ENCODE assay signal across 28 mouse cellular contexts in the genomic region with DNA sequence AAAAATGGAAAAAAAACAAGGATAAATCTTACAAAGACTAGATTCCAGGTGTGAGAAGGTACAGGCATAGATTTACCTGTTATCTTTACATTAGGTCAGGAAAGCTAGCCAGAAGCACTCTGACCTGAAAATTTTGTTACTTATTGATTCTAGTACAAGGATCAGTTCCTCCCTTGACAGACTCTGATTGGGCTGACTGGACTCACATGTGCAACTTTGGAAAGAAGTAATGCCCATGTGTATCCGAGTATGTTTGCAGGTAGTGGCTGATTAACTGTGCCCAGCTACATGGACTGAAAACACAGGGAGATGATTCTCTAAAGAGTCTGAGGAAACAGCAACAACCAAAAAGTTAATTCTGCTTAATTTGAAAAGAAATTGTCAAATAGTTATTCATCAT. TPM values are rescaled to one million over a fixed set of nuclear protein-coding genes. Genes with fewer than 3 reads are reported as not detected.
"Had no signal": no experiment of that assay in that cellular context is flagged by ENCODE, and none has a peak within 500 bp of the region (broad histone marks: within the 10 kb centered on the region; RNA-seq: fewer than 3 reads in every experiment).

No protein-coding gene starts in this region.

- H3K27me3 ChIP-seq: embryonic facial prominence, embryonic 12.5 days; embryonic facial prominence, embryonic 13.5 days; embryonic facial prominence, embryonic 15.5 days; forebrain, embryonic 12.5 days; forebrain, embryonic 13.5 days; forebrain, embryonic 15.5 days had no signal

- H3K4me3 ChIP-seq: embryonic facial prominence, embryonic 10.5 days; embryonic facial prominence, embryonic 12.5 days; embryonic facial prominence, embryonic 13.5 days; embryonic facial prominence, embryonic 15.5 days; erythroblast, embryonic 14.5 days; forebrain, embryonic 10.5 days; forebrain, embryonic 12.5 days; forebrain, embryonic 13.5 days; forebrain, embryonic 15.5 days; gastrocnemius, adult 2 months had no signal

- ATAC-seq: forebrain, embryonic 13.5 days; forebrain, embryonic 14.5 days; forebrain, embryonic 15.5 days; forebrain, embryonic 16.5 days; forebrain, postnatal 0 days had no signal

- DNase-seq: cerebellum, adult 18-20 months; cerebellum, adult 2 months; cerebellum, adult 8-10 months; cerebellum, adult 9-10 months; cerebellum, adult 9-11 months; cerebellum, postnatal 10 days; cerebellum, postnatal 14 days; cerebellum, postnatal 25 days; cerebellum, postnatal 36 days; embryo, embryonic 11 days; forebrain, postnatal 0 days; gastrocnemius, adult 2 months; gastrocnemius, postnatal 10 days; gastrocnemius, postnatal 14 days; gastrocnemius, postnatal 25 days; gastrocnemius, postnatal 36 days; heart, adult 11 months had no signal

- H3K27ac ChIP-seq: embryonic facial prominence, embryonic 10.5 days; embryonic facial prominence, embryonic 12.5 days; embryonic facial prominence, embryonic 13.5 days; embryonic facial prominence, embryonic 15.5 days; forebrain, embryonic 10.5 days; forebrain, embryonic 12.5 days; forebrain, embryonic 13.5 days; forebrain, embryonic 15.5 days; gastrocnemius, adult 2 months had no signal

- H3K4me1 ChIP-seq: embryonic facial prominence, embryonic 10.5 days; embryonic facial prominence, embryonic 12.5 days; embryonic facial prominence, embryonic 13.5 days; embryonic facial prominence, embryonic 15.5 days; forebrain, embryonic 10.5 days; forebrain, embryonic 12.5 days; forebrain, embryonic 13.5 days; forebrain, embryonic 15.5 days had no signal

- H3K4me2 ChIP-seq: embryonic facial prominence, embryonic 12.5 days; embryonic facial prominence, embryonic 13.5 days; embryonic facial prominence, embryonic 15.5 days; forebrain, embryonic 12.5 days; forebrain, embryonic 13.5 days; forebrain, embryonic 15.5 days had no signal

- H3K9ac ChIP-seq: embryonic facial prominence, embryonic 12.5 days; embryonic facial prominence, embryonic 13.5 days; embryonic facial prominence, embryonic 15.5 days; forebrain, embryonic 12.5 days; forebrain, embryonic 13.5 days; forebrain, embryonic 15.5 days; forebrain, postnatal 0 days had no signal

- H3K9me3 ChIP-seq: embryonic facial prominence, embryonic 10.5 days; embryonic facial prominence, embryonic 12.5 days; embryonic facial prominence, embryonic 13.5 days; embryonic facial prominence, embryonic 15.5 days; forebrain, embryonic 10.5 days; forebrain, embryonic 12.5 days; forebrain, embryonic 13.5 days; forebrain, embryonic 15.5 days had no signal

- H3K36me3 ChIP-seq: embryonic facial prominence, embryonic 10.5 days; embryonic facial prominence, embryonic 12.5 days; embryonic facial prominence, embryonic 13.5 days; embryonic facial prominence, embryonic 15.5 days; forebrain, embryonic 10.5 days; forebrain, embryonic 12.5 days; forebrain, embryonic 15.5 days had no signal

RNA-seq across cellular contexts. Expression of gene Nr3c2, which starts 29.1 kb away (rescaled TPM):
- polyA plus RNA-seq: erythroblast, embryonic 14.5 days had no signal
